Mouse (Mus musculus) gastrocnemius, postnatal 4 days (tissue): ENCODE results near the gene Nostrin. TPM values are rescaled to one million over a fixed set of nuclear protein-coding genes. Genes with fewer than 3 reads are reported as not detected.

Experiments used
- DNase-seq, 2 experiments: peaks; one replicate each; pipeline ENCODE4 v3.0.0; 2021 to 2022; ENCODE audit warnings: low spot score in 2 of 2, mixed read lengths in 2 of 2
- total RNA-seq, 2 experiments: library from RNA; stranded (reverse); gene quantifications; 2 replicates each; pipeline ENCODE4 v1.2.3; 2021

Gene Nostrin
- total RNA-seq, 2 experiments from 2014 or later, result 2.7 to 3.0 TPM

DNA sequence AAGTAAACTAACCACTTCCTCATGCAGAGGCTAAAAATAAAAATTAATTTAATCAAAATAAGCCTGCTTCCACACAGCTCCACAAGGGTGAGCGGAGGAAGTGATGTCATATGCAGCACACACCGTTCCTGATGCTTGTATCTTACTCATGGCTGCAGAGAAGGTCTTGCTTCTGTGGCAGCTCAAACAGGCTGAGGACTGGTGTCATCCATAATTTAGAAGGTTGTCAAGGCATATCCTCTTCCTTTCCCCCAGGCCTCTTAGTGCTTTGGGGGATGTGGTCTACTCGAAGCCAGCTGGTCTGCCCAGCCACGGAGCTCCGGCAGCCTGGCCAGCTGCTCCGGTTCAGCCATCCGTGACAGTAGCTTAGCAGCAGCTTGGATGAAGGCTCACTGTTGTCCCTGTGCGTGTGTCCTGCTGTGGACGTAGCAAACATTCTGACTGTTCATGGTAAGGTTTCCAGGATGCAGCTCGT is 6.6 kb upstream of the Nostrin start:
- no peak for DNase-seq

DNA sequence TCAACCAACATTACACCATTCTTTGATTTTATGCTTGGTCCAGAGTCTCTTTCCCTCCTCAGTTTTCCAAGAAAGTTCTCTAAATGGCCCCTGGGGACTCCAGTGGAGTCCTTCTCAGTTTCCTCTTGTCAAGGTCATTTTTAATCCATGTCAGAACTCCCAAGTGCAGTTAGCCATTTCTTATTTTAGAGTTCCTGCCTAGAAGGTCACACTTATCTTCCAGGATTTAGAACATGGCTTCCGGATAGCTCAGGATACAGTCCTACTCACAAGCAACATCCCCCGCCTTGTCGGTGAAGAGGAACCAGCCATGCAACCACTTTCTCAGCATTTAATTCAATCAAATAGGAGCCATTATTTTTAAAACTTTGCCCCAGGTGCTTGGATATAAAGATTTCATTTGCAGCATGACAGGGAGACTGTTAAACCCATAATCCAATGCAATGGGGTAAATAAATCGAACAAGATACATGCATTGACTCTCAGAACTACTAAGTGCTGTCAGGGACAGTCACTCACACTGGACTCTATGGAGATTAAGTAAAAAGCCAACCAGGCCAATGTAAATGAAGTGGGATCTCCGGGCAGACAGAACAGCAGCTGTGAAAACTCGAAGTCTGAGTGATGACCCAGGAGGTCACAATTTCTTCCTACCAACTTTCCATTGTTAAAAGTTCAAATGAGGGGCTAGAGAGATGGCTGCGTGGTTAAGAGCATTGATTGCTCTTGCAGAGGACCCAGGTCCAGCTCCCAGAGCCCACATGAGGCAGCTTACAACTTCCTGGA is 6.0 kb upstream of the Nostrin start:
- DNase-seq, result no peak

DNA sequence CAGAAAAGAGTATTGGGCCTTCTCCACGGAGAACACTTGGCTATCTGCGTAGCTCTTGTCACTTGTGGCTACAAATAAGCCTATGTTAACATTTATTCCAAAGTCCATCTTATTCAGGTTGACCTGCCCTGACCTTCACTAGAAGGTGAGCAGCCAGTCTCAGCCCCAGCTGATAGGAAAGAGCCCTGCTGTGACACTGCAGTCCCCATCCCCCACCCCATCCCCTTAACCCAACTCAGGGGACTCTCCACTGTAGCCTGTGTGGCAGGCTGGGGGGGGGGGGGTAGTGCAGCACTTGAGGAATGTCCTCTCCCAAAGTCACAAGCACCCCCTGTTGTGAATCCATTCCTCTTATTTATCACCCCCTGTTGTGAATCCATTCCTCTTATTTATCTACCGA is 3.6 kb upstream of the Nostrin start:
- no peak for DNase-seq

DNA sequence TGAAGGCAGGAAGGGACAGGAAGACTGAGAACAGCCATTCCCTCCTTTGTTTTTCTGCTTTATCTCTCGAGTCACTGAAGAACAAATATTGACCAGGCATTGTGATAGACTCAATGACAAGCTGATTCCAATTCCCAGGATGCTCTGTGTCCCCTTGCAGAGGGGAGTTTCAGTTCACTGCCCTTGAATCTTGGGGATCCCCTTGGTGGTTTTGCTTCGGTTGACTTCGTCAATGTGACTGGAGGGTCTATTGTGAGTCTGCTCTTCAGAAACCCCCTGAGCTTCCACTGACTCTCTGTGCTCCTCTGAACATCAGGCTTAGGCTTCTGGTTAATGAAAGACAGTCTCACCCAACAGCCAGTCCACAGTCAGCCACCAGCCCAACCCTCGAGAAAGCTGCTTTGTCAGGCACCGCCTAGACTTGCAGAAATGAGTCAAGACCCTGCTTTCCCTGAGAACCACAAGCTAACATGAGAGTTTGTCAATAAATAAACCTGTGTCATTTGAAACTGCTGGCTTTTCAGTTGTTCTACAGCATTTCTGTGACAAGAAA is 3.0 kb upstream of the Nostrin start:
- no peak for DNase-seq

DNA sequence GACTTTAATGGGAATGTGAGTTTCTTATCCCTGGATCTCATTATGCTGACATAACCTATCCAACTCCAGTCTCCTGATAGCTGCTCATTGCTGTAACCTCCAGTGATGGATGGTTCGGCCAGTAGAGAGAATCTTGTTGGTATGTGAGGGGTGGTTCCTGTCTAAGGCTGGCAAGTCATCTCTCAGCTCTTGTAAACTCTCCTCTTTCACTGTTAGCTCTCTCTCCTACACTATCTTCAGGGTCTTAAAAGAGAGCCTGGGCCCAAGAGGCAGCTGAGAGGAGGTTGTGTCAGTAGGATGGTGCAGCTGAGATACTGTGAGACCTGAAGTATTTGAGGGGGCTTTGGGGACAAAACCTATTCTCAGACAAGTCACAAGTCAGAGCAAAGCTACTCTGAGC is 1.4 kb upstream of the Nostrin start:
- no peak for DNase-seq

DNA sequence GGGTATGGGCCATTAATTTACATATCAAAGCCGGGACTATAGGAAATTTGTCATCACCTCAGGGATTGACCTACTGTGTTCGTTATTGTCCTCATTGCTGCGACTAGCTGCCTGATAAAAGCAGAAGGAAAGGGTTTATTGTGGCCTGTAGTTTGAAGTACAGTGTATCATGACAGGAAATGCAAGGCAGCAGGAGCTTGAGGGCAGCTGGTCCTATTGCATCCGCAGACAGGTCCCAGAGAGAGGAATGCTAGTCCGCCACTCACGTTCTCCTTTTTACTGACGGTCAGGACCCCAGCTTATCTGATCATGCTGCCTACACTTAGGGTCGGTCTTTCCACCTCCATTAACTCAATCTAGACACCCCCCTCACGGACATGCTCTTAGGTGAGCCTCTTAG is 663 bp upstream of the Nostrin start:
- no peak for DNase-seq

DNA sequence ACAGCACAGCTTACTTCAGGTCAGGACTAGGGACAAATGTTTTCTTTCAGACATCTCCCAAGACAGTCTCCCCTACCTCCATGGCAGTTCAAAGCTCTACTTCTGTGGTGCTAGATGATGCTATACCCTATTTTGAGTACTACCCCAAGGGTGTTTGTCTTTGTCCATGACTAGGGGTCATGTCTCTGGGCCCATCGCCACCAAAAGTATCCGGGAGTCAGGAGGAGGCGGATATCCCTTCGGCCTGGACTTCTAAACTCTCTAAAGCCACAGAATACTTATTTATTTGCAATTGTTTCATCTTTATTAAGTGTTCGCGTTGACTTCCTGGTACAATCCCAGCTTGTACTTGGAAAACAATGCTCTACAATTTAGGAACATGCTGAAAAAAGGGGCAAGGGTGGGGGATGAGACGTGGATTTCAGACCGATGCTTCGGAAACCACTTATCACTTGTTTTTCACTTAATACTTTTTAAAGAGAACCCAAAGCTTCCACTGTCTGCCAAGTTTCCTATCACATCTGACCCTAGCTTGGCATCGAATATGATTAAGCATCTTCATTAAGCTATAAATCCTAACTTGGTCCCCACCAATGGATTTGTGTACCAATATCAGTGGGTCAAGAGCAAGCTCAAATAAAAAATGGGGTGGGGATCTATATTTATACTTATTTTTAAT is 1.9 kb downstream of the Nostrin start:
- DNase-seq, result no peak

DNA sequence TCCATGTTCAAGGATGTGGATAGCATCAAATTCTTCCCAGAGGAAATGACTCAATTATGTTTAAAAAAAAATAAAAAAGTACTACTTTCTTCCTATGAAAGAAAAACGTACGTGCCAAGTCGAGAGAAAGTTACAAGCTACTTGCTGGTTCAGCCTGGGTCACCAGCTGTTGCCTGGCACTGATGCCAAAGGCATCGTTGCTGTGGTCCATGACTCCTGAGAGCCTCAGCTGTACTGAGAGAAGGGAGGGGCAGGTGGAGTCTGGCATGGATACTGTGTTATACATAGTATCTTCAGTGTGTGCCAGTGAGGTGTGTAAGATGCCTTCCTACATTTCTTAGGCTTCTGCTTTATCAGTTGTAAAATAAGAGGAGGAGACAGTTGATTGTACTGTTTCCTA is 3.2 kb downstream of the Nostrin start:
- no peak for DNase-seq

DNA sequence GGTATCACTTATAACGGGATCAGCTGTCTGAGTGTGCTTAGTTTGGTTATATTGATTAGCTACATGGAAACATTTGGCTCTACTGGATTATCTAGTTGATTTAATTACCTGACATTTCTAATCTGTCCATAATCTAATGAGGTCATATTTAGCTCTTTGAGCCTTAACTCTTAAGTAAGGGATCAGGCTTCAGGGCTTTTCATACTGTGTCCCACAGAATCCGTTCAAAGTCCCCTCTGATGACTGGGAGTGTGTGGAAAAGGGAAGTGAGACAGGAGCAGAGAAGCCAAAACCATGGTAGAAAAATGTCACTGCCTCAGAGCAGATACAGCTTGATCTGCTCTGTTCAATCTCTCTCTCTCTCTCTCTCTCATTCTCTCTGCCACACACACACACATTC is 4.6 kb downstream of the Nostrin start:
- no peak for DNase-seq

DNA sequence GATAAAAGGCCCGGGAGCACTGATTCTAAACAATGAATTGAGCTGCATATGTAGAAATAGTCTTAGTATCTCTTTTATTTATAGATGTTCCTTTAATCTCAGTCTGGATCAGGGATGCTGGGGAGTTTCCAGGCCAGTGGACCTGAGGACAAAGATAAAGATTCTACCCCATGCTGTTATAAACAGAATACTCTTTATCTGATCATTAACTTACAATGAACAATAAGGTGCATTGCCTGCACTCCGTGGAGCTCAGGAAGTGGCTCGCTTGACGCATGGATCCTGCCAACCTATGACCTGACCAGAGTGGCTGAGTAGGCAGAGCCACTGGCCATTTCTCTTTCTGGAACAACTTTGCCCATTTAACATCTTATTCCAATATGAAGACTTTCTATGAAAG is 5.2 kb downstream of the Nostrin start:
- no peak for DNase-seq

DNA sequence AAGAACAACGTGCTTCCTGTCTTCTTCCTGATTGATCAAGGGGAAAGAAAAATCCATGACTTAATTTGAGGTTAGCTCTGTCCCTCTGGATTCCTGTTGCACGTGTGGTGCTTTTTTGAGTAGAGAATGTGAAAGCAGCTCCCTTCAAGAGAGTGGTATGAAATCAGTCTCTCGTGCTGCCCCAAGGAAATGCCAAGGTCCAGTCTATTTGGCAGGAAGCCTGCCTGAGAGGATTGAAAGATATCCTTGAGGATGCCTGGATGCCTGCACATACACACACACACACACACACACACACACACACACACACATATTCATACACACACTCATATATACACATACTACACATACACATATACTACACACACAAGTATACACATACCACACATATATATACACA is 13.1 kb downstream of the Nostrin start:
- no peak for DNase-seq

DNA sequence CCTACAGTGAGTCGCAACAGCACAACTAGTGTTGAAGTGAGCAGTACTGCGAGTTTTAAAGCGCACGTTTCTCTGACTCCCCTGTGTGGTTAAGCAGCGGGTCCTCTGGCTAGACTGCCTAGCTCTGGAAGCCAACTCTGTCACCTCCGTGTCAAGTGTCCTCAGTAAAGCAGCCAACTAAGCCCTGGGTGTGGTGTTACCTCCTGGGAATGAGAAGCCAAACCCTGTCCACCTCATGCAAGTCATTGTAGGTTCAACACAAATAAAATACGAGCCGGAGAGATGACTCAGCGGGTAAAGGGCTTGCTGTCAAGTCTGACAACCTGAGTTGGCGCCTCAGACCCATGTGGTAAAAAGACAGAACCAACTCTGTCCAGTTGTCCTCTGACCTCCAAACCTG is 13.6 kb downstream of the Nostrin start:
- DNase-seq, result no peak

DNA sequence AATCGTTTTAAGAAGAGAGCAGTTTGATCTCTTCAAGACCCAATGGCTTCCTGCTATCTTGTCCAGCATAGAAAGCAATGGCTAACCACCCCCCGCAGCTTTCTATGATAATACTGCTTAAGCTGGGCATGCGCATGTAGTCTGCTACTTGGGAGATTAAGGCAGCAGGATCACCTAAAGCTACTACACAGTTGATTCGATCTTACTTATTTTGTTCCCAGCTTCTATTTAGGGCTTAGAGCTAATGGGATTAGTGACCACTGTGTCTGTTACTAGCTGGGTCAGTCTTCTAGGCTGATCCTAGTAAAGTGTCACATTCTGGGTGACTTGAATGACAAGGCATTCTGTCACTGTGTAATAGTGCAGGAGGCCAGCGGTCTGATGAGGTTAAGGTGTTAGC is 15.2 kb downstream of the Nostrin start:
- DNase-seq, result no peak

DNA sequence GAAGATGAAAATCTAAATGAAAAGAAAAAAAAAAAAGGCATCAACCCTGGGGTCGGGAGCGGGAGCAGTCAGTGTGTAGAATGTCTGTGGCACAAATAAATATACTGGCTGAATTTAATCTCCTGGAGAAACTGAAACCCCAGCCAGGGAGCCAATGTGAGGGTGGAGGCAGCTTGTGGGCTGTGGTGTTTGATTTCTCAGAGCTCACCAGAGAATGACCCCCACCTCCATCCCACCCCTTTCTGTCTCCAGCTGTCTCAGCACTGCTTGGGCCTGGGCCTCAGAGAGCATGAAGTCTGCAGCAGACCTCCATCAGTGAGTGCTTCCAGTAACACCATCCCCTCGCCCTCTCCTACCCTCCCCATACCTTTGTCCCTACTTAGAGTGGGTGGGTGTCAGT is 20.3 kb downstream of the Nostrin start:
- no peak for DNase-seq

DNA sequence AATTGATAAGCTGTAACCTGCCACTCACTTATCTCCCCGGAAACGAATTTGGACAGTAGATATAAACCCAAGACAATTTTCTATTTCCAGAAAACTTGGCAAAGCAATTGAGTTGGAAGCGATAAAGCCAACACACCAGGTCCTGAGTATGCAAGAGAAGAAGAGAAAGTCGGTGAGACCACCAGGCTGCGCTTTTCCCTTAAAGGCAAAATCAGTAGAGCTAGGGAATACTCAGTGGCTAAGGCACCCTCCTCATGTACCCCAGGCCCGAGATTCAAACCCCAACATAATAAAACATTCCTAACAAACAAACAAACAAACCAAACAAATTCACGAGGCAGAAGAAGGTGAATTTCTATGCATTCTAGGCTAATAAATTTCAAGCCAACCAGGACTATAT is 20.7 kb downstream of the Nostrin start:
- DNase-seq, result no peak

DNA sequence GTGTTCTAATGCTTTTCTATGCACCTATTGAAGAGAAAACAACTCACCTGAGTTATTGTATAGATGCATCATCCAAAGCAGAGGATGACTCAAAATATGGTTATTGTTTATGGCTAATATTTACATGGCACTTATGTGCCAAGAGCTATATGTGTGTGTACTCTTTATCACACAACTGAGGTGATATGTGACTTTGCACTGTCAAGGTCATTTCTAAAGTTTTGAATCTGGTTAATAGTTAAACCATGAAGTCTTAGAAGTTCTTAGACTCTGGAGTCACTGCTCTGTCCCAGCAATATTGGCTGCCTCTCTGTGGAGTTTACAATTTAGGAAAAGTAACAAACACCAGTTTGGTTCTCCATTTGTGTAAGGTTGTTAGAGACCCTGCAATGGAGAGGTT is 23.3 kb downstream of the Nostrin start:
- no peak for DNase-seq

DNA sequence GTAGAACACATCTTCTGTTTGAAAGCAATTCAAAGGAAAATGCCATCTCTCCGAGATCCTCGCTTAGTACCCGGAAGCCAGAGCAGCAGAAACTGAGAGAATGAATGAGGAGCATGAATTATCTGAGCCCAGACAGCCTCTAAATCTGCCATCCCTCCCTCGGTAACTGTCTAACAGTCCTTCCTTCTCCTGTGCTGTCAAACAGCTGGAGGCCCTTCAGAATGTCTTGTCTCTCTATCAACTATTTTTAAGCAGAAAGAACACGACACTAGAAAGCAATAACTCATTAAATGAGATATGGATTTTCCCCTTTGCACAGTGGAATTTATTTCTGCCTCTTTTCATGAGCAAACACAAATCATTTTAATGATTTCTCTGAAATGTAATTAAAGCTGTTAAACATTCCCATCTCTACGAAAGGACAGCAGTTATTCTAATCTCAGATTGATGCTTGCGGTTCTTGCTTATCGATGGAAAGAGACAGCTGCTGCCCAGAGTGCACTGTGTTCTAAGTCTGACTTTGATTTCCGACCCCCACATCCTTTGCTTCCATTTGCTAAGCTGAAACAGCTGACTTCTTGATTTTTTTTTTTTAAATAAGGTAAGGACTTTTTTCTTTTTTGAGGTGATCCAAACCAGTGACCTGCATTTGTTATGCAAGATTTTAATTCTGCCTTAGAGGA is 34.9 kb downstream of the Nostrin start:
- DNase-seq, result no peak

DNA sequence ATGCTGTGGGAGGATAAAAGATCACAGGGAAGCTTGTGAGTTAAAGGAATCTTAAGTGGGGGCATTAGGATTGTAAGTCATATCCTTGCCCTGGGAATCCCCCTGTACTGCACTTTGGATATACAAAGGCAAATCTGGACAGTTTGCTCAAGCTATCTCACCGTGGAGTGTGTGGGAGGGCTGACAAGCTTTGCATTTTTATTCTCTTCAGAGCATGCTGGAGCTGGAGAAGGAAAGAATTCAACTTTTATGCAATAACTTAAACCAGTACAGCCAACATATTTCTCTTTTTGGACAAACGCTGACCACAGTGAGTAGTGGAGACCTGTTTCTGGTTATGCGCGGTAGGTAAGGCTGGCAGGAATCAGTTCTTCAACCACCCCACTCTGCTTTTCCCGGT is 39.7 kb downstream of the Nostrin start:
- no peak for DNase-seq

DNA sequence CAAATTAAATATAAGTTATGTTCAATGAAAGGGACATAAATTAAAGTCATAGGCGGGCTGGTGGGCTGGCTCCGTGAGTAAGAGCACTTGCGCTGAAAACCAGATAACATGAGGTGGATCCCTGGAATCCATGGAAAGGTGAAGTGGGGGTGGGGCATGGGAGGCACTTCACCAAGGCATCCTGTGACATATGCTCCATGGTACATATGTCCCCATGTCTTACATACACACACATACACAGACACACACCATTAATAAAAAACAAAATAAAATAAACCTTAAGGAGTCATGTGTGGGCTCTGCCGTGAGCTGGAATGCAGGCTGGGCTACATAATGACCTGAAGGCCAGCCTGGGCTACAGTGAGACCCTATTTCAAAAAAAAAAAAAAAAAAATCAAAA is 44.1 kb downstream of the Nostrin start:
- DNase-seq, result no peak

DNA sequence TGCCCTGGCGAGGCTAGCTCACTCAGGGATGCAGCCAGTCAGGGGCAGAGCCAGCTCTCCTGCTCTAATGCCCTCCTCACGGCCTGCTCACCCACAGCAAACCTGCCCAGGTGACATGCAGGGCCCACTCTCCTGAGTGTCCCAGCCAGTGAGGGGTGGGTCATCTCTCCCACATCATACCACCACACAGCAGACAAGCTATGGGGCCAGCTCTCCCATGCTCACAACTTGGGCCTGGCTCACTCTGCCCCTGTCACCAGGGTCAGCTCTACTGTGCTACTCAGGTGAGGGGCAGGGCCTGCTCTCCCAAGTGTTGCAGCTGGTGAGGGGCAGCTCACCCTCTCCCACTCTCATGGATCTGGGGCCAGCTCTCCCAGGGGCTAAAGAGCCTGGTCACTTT is 52.4 kb downstream of the Nostrin start:
- no peak for DNase-seq

DNA sequence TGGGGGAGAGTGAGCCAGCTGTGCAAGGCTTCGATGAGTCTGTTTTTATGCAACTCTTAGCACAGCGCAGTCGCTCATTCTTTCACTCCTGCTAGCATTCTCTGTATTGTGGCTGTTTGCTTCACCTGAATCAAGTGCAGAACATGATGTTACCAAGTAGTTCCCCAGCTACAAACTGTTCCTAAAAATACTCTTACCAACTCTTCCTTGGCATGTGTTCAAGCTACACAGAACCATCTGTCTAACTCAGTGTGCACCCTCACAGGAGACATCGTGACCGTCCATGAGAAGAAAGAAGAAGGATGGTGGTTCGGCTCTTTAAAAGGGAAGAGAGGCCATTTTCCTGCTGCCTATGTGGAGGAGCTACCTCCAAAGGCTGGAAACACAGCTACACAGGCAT is 53.1 kb downstream of the Nostrin start:
- DNase-seq, result no peak

DNA sequence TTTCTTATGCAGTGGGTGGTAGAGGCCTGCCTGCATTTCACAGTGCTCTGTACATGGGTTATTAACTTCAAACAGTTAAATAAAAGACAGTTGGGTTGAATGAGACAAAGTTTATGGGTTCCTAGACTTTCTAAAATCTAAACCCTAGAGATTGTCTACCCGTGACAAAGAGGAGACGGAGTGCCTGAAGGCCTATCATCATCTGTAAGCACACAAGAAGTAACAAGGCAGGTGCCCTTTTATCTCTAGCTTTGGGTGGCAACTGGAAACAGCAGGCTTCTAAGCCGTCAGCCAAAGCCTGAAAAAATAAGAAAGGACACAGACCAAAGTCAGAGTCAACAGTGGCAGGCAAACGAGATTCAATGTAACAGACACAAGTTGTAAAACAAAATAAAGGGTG is 53.6 kb downstream of the Nostrin start:
- no peak for DNase-seq
